Mouse (Mus musculus): ENCODE results near the gene Sorl1. TPM values are rescaled to one million over a fixed set of nuclear protein-coding genes. Genes with fewer than 3 reads are reported as not detected.

The Sorl1 gene
- polyA plus RNA-seq, 1 experiment from 2014 or later, result 6.0 TPM

DNA sequence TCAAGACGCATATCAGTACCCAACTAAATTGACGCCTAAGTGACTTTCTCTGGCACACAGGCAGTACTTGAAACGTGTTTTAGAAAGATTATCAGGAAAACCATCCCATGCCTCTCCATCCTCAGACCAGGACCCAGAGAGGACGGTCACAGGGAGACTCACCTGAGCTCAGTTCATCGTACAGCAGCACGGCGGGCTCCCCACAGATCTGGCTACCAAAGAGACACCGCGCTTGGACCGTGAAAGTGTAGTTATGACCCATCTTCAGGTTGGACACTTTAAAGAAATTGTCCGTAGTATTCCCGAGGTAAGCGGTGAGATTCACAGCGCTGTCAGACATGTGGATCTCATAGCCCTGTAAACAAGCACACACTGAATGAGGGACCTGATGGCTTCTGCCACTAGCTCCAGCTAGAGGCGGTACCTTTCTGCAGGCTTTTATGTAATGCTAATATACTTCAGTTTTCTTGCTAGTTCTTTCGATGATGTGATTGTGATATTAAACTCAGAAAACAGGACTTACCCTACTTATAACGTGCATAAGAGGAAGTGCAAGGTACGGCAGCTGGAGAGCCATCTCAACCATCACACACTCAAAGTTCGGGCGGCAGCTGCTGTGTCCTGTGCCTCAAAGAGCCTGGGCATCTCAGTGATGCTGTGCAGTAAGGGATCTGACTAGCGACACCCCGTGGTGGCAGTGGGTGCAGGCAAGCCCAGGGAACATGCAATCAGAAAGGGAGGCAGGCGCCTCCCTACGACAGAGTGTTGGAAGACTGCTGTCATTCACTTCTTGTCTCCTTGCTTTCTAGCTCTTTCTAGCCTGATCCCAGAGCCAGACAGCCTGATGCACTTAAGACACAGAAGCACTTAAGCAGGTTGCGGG, 150.1 kb downstream of the Sorl1 start:
- WGBS, result 75% methylated on average over 25 of the region's 25 CpGs
- Histone ChIP-seq H3K36me3 (ENCODE audit: control insufficient read depth, insufficient read depth, low read length) (0 out of 2 replicates have a peak, but pooled peaks cover 2% of the 10 kb centered on the region), H3K27me3 (replicated peaks; ENCODE audit: control insufficient read depth, insufficient read depth, low read length) (no peaks in the 10 kb centered on the region), H3K4me2 (ENCODE audit: low read depth, low read length) (no peak overlapping the region), H3K9me3 (ENCODE audit: control insufficient read depth, low read length) (no peaks in the 10 kb centered on the region), H3K4me1 (ENCODE audit: control insufficient read depth, insufficient read depth, low read length) (no peaks in the 10 kb centered on the region), H3K9ac (ENCODE audit: low read depth, low read length) (no peak overlapping the region), H3K4me3 (ENCODE audit: low read length) (no peak overlapping the region), H3K27ac (ENCODE audit: low read length) (no peak overlapping the region)
- ATAC-seq, result no peak

GRCm38 (mm10) chr9:41969961-41970360, 154.1 kb downstream of the Sorl1 start:
- ATAC-seq, result no peak
- Histone ChIP-seq H3K9ac (ENCODE audit: low read depth, low read length) (no peak overlapping the region), H3K36me3 (ENCODE audit: control insufficient read depth, insufficient read depth, low read length) (no peaks in the 10 kb centered on the region), H3K27me3 (replicated peaks; ENCODE audit: control insufficient read depth, insufficient read depth, low read length) (no peaks in the 10 kb centered on the region), H3K4me2 (ENCODE audit: low read depth, low read length) (no peak overlapping the region), H3K4me1 (ENCODE audit: control insufficient read depth, insufficient read depth, low read length) (no peaks in the 10 kb centered on the region), H3K9me3 (ENCODE audit: control insufficient read depth, low read length) (no peaks in the 10 kb centered on the region), H3K4me3 (ENCODE audit: low read length) (no peak overlapping the region), H3K27ac (ENCODE audit: low read length) (no peak overlapping the region)
- WGBS, result 89% methylated on average over 8 of the region's 8 CpGs

DNA sequence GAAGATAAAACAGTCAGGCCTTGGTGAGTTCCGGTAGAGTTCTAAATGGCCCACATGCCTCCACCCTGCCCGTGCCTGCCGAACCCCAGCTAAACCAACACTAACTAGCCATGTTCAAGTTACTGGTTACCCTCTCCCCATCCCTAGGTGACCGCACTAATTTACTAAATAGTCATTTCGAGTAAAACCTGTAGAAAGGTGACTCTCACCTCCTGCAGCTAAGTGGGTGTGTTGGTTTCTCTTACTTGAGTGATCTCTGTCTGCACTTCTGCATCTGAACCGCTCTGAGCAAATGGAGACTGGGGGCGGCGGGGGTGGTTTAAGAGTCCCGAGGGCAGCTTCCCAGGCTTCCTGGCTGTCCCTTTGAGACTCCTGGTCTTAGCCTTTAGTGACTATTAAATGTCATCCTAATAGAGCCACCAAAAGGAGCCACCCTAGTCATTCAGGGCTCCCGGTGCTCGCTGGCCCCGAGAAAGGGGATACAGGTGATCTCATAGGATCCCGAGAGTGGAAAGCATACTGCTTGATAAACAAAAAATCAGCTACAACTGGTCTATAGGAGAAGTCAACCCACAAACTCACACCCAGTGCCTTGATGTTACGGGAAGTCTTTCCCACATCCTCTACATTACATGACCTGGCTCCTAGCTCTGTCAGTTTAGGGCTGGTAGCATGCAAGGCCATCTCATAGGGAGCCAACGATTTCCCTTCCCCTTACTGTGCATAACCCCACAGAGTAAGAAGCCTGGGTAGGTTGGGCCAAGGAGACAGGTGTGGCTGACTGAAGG, 155.2 kb downstream of the Sorl1 start:
- H3K4me2 ChIP-seq (ENCODE audit: low read depth, low read length), result no peak overlapping the region
- no peak overlapping the region for H3K4me3 ChIP-seq (ENCODE audit: low read length)
- no peaks in the 10 kb centered on the region for H3K9me3 ChIP-seq (ENCODE audit: control insufficient read depth, low read length)
- no peak overlapping the region for H3K9ac ChIP-seq (ENCODE audit: low read depth, low read length)
- H3K27me3 ChIP-seq (replicated peaks; ENCODE audit: control insufficient read depth, insufficient read depth, low read length), result no peaks in the 10 kb centered on the region
- no peak overlapping the region for H3K27ac ChIP-seq (ENCODE audit: low read length)
- no peaks in the 10 kb centered on the region for H3K4me1 ChIP-seq (ENCODE audit: control insufficient read depth, insufficient read depth, low read length)
- no peak for ATAC-seq
- H3K36me3 ChIP-seq (ENCODE audit: control insufficient read depth, insufficient read depth, low read length), result no peaks in the 10 kb centered on the region
- WGBS, result 92% methylated on average over 15 of the region's 15 CpGs

GRCm38 (mm10) chr9:41961274-41961673, 162.8 kb downstream of the Sorl1 start:
- Histone ChIP-seq H3K36me3 (ENCODE audit: control insufficient read depth, insufficient read depth, low read length) (no peaks in the 10 kb centered on the region), H3K9ac (ENCODE audit: low read depth, low read length) (no peak overlapping the region), H3K27me3 (replicated peaks; ENCODE audit: control insufficient read depth, insufficient read depth, low read length) (no peaks in the 10 kb centered on the region), H3K27ac (ENCODE audit: low read length) (no peak overlapping the region), H3K4me1 (ENCODE audit: control insufficient read depth, insufficient read depth, low read length) (no peaks in the 10 kb centered on the region), H3K4me2 (ENCODE audit: low read depth, low read length) (no peak overlapping the region), H3K9me3 (ENCODE audit: control insufficient read depth, low read length) (no peaks in the 10 kb centered on the region), H3K4me3 (ENCODE audit: low read length) (no peak overlapping the region)
- no peak for ATAC-seq
- whole genome bisulfite sequencing, result 82% methylated on average over 10 of the region's 10 CpGs

GRCm38 (mm10) chr9:41958282-41958681, 165.8 kb downstream of the Sorl1 start:
- H3K9ac ChIP-seq (ENCODE audit: low read depth, low read length), result no peak overlapping the region
- no peaks in the 10 kb centered on the region for H3K36me3 ChIP-seq (ENCODE audit: control insufficient read depth, insufficient read depth, low read length)
- H3K4me3 ChIP-seq (ENCODE audit: low read length), result no peak overlapping the region
- no peak overlapping the region for H3K27ac ChIP-seq (ENCODE audit: low read length)
- no peak for ATAC-seq
- H3K4me2 ChIP-seq (ENCODE audit: low read depth, low read length), result no peak overlapping the region
- no peaks in the 10 kb centered on the region for H3K9me3 ChIP-seq (ENCODE audit: control insufficient read depth, low read length)
- H3K4me1 ChIP-seq (ENCODE audit: control insufficient read depth, insufficient read depth, low read length), result peaks cover 1% of the 10 kb centered on the region; the same call in 1 of the 2 replicates
- WGBS, result 90% methylated on average over 9 of the region's 9 CpGs
- no peaks in the 10 kb centered on the region for H3K27me3 ChIP-seq (replicated peaks; ENCODE audit: control insufficient read depth, insufficient read depth, low read length)

- no peaks in the 10 kb centered on the region for H3K36me3 ChIP-seq (ENCODE audit: control insufficient read depth, insufficient read depth, low read length)
- H3K27ac ChIP-seq (ENCODE audit: low read length), result no peak overlapping the region; the same call in 1 of the 2 replicates
- H3K4me3 ChIP-seq (ENCODE audit: low read length), result no peak overlapping the region
- H3K27me3 ChIP-seq (replicated peaks; ENCODE audit: control insufficient read depth, insufficient read depth, low read length), result 0 out of 2 replicates have a peak, but pooled peaks cover 2% of the 10 kb centered on the region
- H3K9me3 ChIP-seq (ENCODE audit: control insufficient read depth, low read length), result no peaks in the 10 kb centered on the region
- H3K4me2 ChIP-seq (ENCODE audit: low read depth, low read length), result no peak overlapping the region
- H3K4me1 ChIP-seq (ENCODE audit: control insufficient read depth, insufficient read depth, low read length), result peaks cover 22% of the 10 kb centered on the region
- ATAC-seq, result no peak
- H3K9ac ChIP-seq (ENCODE audit: low read depth, low read length), result no peak overlapping the region
- WGBS, result 14% methylated on average over 8 of the region's 8 CpGs
Measured at GRCm38 (mm10) chr9:41953486-41953885, 170.6 kb downstream of the Sorl1 start.

DNA sequence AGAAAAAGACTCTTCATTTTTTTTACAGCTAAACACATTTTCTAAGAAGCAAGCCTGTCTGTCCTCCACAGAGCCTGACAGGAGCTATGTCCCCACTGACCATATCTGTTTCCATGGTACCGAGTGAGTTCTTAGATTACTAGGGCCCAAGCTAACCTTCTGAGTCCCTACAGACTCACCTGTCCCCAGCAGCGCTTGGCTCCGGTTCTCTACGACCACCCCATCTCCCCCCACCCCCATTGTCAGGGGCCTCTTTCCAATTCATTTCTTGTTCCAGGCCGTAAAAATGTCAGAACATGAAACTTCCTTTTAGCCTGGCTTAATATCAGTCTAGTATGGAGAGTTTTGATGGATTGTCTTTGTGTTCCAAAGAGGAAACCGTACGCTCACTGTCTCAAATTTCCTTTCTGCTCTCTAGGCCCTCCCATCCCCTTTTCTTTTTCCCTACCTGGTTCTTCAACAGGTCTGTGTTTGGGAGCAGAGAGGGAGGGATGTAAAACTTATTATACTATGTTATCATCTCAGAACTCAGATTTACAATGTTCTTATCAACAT, 171.4 kb downstream of the Sorl1 start:
- H3K27ac ChIP-seq (ENCODE audit: low read length), result no peak overlapping the region

DNA sequence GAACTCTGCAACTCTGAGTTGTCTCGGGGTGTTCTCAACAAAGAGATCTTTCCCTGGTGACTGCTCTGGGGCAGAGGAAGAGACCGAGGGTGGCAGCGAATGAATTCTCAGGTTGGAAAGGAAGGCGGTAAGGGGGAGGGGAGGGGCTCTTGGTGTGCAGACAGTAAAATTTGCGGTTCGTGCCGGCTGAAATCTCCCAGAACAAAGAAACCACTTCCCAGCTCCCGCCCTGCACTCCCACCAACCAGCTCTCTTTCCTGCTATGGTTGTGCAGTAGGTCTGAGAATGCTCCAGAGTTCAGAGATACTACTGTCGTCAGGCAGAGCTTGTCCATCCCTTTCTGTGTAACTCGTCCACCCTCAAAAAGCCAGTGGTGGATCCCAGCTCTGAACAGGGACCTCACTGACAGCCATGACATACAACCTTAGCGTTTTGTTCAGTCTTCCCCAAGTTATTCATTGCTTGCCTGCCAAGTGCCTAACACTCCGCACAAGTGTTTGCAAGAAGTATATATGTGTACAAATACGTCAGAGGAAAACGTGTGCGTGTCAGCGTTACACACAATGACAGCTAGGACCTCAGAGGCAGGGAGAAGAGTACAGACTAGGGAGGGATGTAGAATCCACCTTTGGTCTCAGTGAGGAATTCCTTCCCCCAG, 172.5 kb downstream of the Sorl1 start:
- peaks cover 22% of the 10 kb centered on the region for H3K4me1 ChIP-seq (ENCODE audit: control insufficient read depth, insufficient read depth, low read length)
- H3K27ac ChIP-seq (ENCODE audit: low read length), result peak overlapping the region; percentile 80
- H3K9ac ChIP-seq (ENCODE audit: low read depth, low read length), result peak overlapping the region; percentile 61
- H3K36me3 ChIP-seq (ENCODE audit: control insufficient read depth, insufficient read depth, low read length), result no peaks in the 10 kb centered on the region
- no peaks in the 10 kb centered on the region for H3K9me3 ChIP-seq (ENCODE audit: control insufficient read depth, low read length)
- H3K4me3 ChIP-seq (ENCODE audit: low read length), result peak overlapping the region; percentile 48
- peak overlapping the region; percentile 65 for H3K4me2 ChIP-seq (ENCODE audit: low read depth, low read length)
- peak; percentile 45 for ATAC-seq
- 11% methylated on average over 16 of the region's 16 CpGs for WGBS
- H3K27me3 ChIP-seq (replicated peaks; ENCODE audit: control insufficient read depth, insufficient read depth, low read length), result 0 out of 2 replicates have a peak, but pooled peaks cover 2% of the 10 kb centered on the region

More for the DNA sequence above, 171.4 kb downstream of the Sorl1 start:
- H3K4me3 ChIP-seq (ENCODE audit: low read length), result no peak overlapping the region
- H3K9ac ChIP-seq (ENCODE audit: low read depth, low read length), result no peak overlapping the region
- peaks cover 22% of the 10 kb centered on the region for H3K4me1 ChIP-seq (ENCODE audit: control insufficient read depth, insufficient read depth, low read length)
- H3K9me3 ChIP-seq (ENCODE audit: control insufficient read depth, low read length), result no peaks in the 10 kb centered on the region
- no peak overlapping the region for H3K4me2 ChIP-seq (ENCODE audit: low read depth, low read length)
- no peaks in the 10 kb centered on the region for H3K36me3 ChIP-seq (ENCODE audit: control insufficient read depth, insufficient read depth, low read length)
- 50% methylated on average over 7 of the region's 7 CpGs for WGBS
- H3K27me3 ChIP-seq (replicated peaks; ENCODE audit: control insufficient read depth, insufficient read depth, low read length), result 0 out of 2 replicates have a peak, but pooled peaks cover 2% of the 10 kb centered on the region
- no peak for ATAC-seq

Measured in intestine, embryonic 16.5 days (tissue).